Mouse (Mus musculus): ENCODE results near the gene Efs.
"Not testable (repeated sequence)": the region's sequence is repeated elsewhere in the genome, so short reads cannot be mapped to it uniquely, and the experiment has no call there.

Efs gene

GRCm38 (mm10) chr14:54948781-54949180 is 22.9 kb upstream of the Efs start:
- no peak for DNase-seq (ENCODE audit: low spot score in 2 of 2)

GRCm38 (mm10) chr14:54947008-54947407 is 21.1 kb upstream of the Efs start:
- not testable (repeated sequence) for DNase-seq (ENCODE audit: low spot score in 2 of 2)

- DNase-seq (ENCODE audit: low spot score in 2 of 2): no peak
These were observed 20.2 kb upstream of the Efs start for GRCm38 (mm10) chr14:54945975-54946704.

- no peak for DNase-seq (ENCODE audit: low spot score in 2 of 2)
These were observed 19.0 kb upstream of the Efs start for GRCm38 (mm10) chr14:54944939-54945338.

GRCm38 (mm10) chr14:54943971-54944370 is 18.0 kb upstream of the Efs start:
- no peak for DNase-seq (ENCODE audit: low spot score in 2 of 2)

GRCm38 (mm10) chr14:54942479-54942878 is 16.6 kb upstream of the Efs start:
- DNase-seq (ENCODE audit: low spot score in 2 of 2): no peak

- DNase-seq (ENCODE audit: low spot score in 2 of 2): no peak
These were observed 15.4 kb upstream of the Efs start for GRCm38 (mm10) chr14:54941024-54941978.

GRCm38 (mm10) chr14:54940176-54940530 is 14.2 kb upstream of the Efs start:
- no peak for DNase-seq (ENCODE audit: low spot score in 2 of 2)

GRCm38 (mm10) chr14:54939434-54940175 is 13.7 kb upstream of the Efs start:
- DNase-seq (ENCODE audit: low spot score in 2 of 2): peak in 1 of 2 experiments; percentile 43

- DNase-seq (ENCODE audit: low spot score in 2 of 2): no peak
These were observed 12.7 kb upstream of the Efs start for GRCm38 (mm10) chr14:54938431-54939219.

- no peak for DNase-seq (ENCODE audit: low spot score in 2 of 2)
These were observed 11.6 kb upstream of the Efs start for GRCm38 (mm10) chr14:54937361-54938182.

- no peak for DNase-seq (ENCODE audit: low spot score in 2 of 2)
These were observed 10.9 kb upstream of the Efs start for GRCm38 (mm10) chr14:54936831-54937160.

GRCm38 (mm10) chr14:54935904-54936830 is 10.2 kb upstream of the Efs start, which contains the start of gene Cmtm5:
Cmtm5 (plus strand) TSS chr14:54936261.
- DNase-seq (ENCODE audit: low spot score in 2 of 2): no peak

- DNase-seq (ENCODE audit: low spot score in 2 of 2): no peak
These were observed 6.8 kb upstream of the Efs start, which contains the start of gene Il25 for GRCm38 (mm10) chr14:54932645-54933150. Il25 (plus strand) TSS chr14:54932695.

GRCm38 (mm10) chr14:54930431-54930830 is 4.5 kb upstream of the Efs start:
- no peak for DNase-seq (ENCODE audit: low spot score in 2 of 2)

GRCm38 (mm10) chr14:54929801-54930200 is 3.9 kb upstream of the Efs start:
- no peak for DNase-seq (ENCODE audit: low spot score in 2 of 2)

- DNase-seq (ENCODE audit: low spot score in 2 of 2): no peak
These were observed 1.4 kb upstream of the Efs start for GRCm38 (mm10) chr14:54927296-54927695.

- DNase-seq (ENCODE audit: low spot score in 2 of 2): no peak
These were observed 654 bp upstream of the Efs start for GRCm38 (mm10) chr14:54926401-54927158.

All from spleen, postnatal 14 days (tissue).